Mouse (Mus musculus): Measurements from ENCODE around the gene Tank. TPM values are rescaled to one million over a fixed set of nuclear protein-coding genes. Genes with fewer than 3 reads are reported as not detected.

Gene Tank
- total RNA-seq, 1 experiment from 2014 or later, result 104 TPM

DNA sequence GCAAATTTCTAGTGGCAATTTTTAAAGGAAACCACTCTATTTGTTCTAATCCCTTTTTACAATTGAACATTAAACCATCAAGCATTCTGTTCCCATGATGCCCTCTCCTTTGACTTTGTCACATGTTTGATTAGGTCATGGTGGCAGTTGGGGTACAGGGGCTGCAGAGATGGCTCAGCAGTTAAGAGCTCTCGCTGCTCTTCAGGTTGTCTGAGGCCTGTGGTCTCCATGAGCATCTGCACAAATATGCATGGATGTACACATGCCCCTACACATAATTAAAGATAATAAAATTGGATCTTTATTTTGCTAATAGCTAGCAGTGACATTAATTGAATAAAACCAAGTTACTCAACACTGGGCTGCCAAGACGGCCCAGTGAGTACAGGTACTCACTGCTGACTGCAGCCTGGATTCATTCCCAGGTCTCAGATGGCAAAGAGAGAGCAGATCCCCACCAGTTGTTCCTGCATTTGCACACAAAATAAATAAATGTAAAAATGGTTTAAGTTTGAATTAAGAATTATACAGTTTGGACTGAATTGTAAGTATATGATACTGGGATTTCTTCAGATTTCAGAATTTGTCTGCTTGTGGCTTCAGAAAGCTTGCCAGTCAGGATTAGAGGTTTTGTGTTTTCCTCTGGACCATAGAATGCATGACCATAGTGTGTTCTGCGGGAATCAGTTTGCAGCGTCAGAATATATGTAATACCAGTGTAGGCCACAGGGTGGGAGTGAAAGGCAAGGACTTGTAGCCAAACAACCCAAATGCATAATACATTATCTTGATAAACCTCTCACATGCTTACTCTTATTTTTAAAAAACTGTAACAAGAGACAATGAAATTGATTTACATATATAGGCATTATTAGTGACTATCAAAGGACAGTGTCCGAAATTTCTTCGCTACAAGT is 64.3 kb downstream of the Tank start:
- peak; percentile 61; the same call in 1 of the 2 replicates for ATAC-seq (ENCODE audit: extremely low read depth, insufficient number of reproducible peaks, low FRiP score, poor library complexity, severe bottlenecking)

DNA sequence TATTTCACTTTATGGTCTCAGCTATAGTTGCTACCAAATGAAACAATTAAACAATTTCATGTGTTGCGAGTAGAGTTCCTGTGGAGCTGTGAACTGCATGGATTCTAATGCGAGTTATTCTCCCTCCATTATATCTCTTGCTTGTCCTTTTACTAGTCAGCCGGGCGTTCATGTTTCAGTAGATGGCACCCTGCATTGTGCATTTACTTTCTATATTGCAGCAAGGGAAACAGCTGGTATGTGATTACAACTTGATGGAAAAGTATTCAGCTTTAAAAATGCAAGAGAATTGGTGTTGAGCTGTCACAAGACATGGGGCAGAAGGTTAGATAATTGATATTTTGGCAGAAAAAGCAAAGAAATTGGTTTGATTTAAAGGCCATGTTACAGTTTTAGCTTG is 72.8 kb downstream of the Tank start:
- ATAC-seq (ENCODE audit: extremely low read depth, insufficient number of reproducible peaks, low FRiP score, poor library complexity, severe bottlenecking), result no peak

DNA sequence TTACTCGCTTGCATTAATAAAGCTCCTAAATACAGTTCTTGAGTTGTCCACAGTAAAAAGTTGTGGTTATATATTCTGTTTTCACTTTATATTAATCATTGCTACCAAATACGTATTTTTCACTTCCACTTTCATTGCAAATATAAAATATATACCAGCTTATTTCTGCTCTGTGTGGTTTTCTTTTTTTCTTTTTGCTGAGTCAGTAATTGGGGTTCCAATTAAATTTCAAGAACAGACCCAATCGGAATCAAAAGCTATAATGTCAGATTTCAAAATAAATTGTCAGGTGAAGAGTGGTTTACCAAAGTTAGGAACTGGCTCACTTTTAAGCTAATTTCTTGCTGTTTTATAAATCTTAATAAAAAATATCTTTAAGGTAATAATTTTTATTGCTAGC is 73.3 kb downstream of the Tank start:
- ATAC-seq (ENCODE audit: extremely low read depth, insufficient number of reproducible peaks, low FRiP score, poor library complexity, severe bottlenecking), result no peak

DNA sequence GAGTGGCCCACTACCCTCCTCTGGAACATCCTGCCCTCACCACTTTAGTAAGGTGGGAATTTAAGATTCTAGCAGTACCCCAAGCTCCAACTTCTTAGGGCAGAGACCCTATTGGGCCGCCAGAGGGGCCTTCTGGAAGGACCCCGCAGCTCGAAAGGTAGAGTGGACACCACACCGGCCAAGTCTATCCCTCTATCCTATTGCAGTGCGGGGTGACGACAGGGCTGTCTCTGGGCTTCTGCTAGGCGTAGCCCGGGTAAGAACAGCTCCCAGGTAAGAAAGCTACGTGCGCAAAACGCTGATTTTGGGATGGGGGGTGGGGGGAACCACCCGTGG is 76.6 kb downstream of the Tank start:
- ATAC-seq (ENCODE audit: extremely low read depth, insufficient number of reproducible peaks, low FRiP score, poor library complexity, severe bottlenecking), result no peak

DNA sequence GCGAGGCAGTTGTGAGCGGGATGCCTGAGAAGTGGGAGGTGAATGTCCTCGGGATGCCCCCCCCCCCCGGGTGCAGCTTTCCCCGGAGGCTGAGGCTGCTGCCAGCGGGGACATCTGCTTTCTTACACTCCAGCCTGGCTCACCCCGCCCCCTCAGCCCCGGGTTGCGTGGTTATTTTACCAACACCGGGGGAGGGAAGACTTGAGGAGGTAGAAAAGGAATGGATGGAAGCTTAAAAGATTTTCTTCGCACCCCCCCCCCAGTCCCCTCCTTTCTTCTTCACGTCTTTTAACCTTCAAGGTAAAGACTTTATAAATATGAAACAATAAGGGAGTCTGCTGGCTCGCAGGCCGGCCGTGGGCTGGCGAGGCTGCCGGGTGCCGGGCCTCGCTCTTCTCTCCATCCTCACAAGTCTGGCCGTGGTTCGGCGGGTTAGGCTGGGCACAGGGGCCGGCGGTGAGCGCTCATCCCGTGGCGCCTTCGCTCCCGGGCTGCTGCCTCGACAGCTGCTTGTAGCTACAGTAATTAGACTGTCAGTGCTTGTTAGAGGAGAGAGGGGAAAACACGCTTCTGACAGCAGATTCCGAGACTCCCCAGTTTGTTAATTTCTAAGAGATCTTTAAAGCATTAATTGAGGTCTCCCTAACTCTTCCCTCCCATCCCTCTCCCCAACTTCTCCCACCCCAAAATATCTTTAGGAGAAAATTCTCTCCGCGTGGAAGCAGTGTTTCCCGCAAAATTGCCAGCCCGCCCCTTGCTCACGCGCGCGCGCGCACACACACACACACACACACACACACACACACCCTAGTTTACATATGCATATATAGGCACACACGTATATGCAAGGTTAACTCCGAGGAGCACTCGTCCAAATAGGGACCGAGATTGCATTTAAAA is 77.2 kb downstream of the Tank start:
- no peak for ATAC-seq (ENCODE audit: extremely low read depth, insufficient number of reproducible peaks, low FRiP score, poor library complexity, severe bottlenecking)

DNA sequence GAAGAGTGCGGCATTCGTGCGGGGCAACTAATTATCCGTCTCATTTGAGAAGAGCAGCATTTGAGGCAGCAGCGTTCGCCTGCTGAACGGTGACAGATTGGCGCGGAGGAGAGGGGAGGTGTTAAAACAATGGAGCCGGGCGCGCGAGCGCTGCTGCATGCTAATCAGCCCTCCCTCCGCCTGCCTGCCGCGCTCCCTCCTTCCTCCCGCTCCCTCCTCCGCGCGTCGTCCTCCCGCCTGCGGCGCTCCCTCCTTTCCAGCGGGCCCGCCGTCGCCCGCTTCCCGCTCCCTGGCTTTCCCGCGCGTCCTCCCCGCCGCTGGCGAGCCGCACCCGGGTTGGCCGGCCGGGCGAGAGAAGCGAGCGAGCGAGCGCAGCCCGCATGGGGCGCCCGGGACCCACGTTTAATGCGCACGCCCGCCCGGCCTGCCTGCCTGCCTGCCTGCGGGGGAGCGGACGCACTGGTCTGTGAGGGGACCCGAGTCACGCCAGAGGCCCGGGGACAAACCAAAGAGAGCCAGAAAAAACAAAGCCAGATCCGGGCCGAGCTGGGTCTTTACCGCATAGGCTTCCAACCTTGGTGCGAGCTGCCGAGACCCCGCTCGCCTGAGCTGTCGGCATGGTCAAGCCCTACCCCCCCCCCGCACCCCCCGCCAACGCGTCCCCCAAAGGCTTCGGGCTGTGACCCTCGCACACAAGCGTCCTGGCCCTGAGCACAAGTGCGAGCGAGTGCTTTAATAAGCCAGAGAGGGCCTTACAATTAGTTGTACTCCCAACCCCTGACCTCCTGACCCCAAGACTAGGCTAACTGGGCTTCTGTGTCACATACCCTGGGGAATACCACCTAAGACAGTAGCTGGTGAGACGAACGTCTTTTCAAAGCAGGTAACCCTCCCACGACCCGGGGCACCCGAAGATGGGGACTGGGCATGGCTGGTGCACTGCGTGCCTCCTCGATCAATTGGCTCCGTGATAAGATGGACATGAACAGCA is 78.3 kb downstream of the Tank start:
- ATAC-seq (ENCODE audit: extremely low read depth, insufficient number of reproducible peaks, low FRiP score, poor library complexity, severe bottlenecking), result 0 out of 2 replicates have a peak, but pooled peaks have one; percentile 26

DNA sequence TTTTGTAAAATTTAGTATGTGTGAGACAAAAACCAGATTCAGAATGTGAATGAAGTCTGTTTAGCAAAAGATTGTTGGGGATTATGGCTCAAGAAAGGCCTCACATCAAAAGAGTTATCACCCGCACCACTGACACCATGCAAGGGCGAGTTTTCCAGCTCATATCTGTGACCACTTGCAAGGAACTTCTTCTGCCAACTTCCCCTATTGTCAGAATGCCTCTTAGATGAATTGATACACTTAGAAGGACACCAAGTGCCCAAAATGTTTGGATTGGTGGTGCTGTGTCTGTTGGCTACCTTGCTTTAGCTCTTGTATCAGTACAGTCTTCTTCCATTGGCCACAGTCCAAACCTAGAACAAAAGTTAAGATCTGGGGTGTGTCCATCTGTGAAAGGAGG is 80.9 kb downstream of the Tank start:
- ATAC-seq (ENCODE audit: extremely low read depth, insufficient number of reproducible peaks, low FRiP score, poor library complexity, severe bottlenecking), result no peak

DNA sequence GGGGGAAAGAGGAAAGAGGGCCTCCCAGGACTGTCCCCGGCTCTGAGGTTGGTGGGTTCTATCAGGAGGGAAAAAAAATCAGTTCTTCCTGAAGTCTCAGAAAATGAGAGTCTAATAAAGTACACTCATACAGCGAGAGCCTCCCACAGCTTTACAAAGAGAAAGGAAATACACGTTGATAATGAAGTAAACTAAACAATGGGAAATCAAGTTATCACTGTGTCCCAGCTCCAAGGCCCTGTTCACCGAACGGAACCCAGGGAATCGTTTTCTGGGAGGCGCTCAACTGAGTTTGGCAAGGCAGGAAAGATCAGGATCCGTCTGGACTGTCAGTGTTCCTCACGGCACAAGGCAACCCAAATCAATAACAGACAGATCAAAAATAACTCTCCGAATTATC is 84.4 kb downstream of the Tank start:
- no peak for ATAC-seq (ENCODE audit: extremely low read depth, insufficient number of reproducible peaks, low FRiP score, poor library complexity, severe bottlenecking)

DNA sequence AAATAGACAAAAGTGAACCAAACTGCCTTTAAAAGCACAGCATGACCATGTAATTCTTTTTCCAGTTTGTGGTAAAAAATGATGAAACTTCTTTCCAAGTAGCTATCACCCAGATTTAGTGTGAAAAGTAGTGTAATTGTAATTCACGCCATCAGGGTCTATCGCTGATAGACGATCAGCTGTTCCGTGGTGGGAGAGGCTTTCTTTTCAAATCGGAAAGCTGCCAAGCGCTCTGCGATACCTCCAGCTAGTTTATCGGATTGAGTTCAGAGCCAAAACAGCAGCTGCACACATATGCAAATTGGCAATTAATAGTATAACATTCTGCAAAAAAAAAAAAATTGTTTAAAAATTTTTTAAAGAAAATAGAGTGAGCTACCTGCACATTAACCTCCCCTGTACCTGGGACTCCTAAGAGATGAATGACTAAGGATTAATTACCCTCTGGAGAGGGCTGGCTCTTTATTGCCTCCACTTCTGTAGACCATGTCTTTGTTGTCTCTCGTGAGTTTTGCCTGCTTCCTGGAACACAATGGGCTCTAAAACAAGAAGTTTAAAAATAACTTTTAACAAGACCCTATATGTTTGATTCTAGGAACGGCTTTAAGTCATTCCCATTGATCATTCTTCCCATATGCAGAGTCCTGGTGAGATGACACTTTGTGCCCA is 85.3 kb downstream of the Tank start:
- no peak for ATAC-seq (ENCODE audit: extremely low read depth, insufficient number of reproducible peaks, low FRiP score, poor library complexity, severe bottlenecking)

DNA sequence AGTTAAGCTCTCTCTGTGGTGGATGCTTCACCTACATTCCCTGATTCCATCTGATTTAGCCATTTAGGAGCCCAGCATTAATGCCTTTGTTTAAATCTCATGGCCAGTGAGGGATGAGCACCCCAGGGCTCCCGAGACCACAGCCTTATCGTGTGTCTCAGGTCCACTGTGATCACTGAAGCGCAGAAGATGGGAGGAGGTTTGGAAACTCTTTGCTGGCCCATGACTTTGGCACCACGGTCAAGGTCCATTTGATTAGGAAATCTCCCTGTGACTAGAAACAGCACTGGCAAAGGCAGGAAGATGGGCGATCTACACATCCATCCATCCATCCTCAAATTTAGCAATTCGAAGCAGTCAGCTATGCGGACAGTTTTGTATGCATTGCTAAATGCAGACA is 89.0 kb downstream of the Tank start:
- no peak for ATAC-seq (ENCODE audit: extremely low read depth, insufficient number of reproducible peaks, low FRiP score, poor library complexity, severe bottlenecking)

DNA sequence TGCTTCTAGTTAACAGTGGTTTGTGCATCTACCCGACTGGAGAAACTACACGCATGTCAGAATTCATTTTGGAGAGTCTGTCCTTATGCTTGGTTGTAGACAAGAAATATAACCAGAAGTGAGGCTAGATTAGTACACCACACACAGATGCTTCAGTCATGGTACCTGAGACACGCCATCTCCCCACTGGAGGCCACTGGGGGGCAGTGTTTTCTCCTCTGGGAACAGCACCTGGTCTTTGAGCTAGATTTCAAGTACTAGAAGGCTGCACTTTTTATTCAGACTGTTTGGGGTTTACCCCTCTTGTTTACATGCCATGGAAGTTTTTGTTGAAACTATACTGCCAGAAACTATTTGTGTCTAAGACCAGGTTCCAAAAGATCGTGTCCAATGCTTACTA is 89.9 kb downstream of the Tank start:
- ATAC-seq (ENCODE audit: extremely low read depth, insufficient number of reproducible peaks, low FRiP score, poor library complexity, severe bottlenecking), result peak; percentile 64; the same call in 1 of the 2 replicates

DNA sequence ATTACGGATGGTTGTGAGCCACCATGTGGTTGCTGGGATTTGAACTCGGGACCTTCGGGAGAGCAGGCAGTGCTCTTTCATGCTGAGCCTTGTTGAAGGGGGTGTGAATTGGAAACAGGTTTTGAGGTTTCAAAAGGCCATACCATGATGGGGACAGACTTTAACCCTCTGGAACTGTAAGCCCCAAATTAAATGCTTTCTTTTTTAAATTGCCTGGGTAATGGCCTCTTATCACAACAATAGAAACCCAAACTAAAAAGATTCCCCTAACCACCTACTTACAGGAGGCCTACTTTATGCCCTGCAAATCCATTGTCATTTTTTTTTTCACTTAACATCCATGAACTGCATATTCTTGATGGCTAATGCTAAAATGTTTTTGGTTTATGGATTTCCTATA is 96.2 kb downstream of the Tank start:
- ATAC-seq (ENCODE audit: extremely low read depth, insufficient number of reproducible peaks, low FRiP score, poor library complexity, severe bottlenecking), result no peak

DNA sequence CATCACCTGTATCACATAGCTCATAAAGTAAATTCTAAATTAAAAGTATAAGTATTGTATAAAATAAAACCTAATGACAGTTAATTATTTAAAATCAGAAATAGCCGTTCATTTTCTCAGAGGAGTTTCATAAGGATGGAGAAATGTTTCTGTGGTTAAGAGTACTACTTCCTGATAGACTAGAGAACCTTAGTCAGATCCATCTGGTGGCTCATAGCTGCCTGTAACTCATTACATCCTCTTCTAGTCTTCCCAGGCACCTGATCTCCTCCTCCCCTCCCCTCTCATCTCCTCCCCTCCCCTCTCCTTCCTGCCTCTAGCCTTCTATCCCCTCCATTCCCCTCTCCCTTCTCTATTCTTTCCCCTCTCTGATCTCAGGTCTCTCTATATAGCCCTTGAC is 103.2 kb downstream of the Tank start:
- ATAC-seq (ENCODE audit: extremely low read depth, insufficient number of reproducible peaks, low FRiP score, poor library complexity, severe bottlenecking), result no peak

DNA sequence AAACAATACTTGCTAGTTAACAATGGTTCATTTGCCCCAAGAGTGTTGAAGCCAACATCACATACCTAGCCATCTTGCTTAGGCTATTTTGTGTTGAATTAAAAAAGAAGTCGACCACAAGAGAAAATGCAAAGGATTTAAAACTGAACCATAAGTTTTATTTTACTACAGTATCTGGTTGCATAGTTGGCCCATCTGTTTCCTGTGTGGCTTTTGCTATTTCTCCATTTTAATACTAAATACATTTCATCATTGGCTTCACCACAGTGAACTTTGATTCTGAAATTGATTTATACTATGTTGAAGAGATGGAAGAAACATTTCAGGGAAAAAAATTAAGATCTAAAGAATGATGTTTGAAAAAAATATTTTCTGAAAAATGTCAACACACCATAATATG is 108.1 kb downstream of the Tank start:
- ATAC-seq (ENCODE audit: extremely low read depth, insufficient number of reproducible peaks, low FRiP score, poor library complexity, severe bottlenecking), result no peak

DNA sequence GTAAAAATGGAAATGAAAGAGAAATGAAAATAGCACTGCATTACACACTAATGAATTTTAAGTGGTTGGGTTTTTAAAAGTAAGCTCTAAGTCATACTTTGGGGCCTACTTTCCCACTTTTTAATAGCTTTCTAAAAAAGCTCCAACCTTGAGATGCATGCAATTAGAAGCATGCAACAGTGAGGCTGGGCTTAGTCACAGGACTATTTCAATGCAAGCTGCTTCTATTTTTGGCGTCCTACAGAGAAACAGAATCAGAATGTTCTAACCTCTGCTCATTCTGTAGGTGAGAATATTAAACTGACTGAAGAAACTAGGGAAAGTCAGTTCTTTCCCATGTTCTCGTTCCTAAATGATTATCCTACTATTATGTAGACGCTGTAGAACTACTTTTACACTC is 110.7 kb downstream of the Tank start:
- no peak for ATAC-seq (ENCODE audit: extremely low read depth, insufficient number of reproducible peaks, low FRiP score, poor library complexity, severe bottlenecking)
